Mouse (Mus musculus): ENCODE measurements around the gene Dop1a. TPM values are rescaled to one million over a fixed set of nuclear protein-coding genes. Genes with fewer than 3 reads are reported as not detected.
"Not testable (repeated sequence)": the region's sequence is repeated elsewhere in the genome, so short reads cannot be mapped to it uniquely, and the experiment has no call there.

Gene Dop1a
- polyA plus RNA-seq, 1 experiment from 2014 or later, result 16.9 TPM

- DNase-seq (ENCODE audit: low spot score), result no peak
Observed at GRCm38 (mm10) chr9:86573616-86574303, 106.8 kb downstream of the Dop1a start.

- DNase-seq (ENCODE audit: low spot score), result no peak
Observed at GRCm38 (mm10) chr9:86575178-86575577, 108.2 kb downstream of the Dop1a start.

GRCm38 (mm10) chr9:86579657-86580056 lies 112.7 kb downstream of the Dop1a start:
- DNase-seq (ENCODE audit: low spot score), result peak; percentile 25

GRCm38 (mm10) chr9:86583740-86584139 lies 116.8 kb downstream of the Dop1a start:
- peak; percentile 71 for DNase-seq (ENCODE audit: low spot score)

- no peak for DNase-seq (ENCODE audit: low spot score)
Observed at GRCm38 (mm10) chr9:86587019-86587795, 120.3 kb downstream of the Dop1a start.

- peak; percentile 45 for DNase-seq (ENCODE audit: low spot score)
Observed at GRCm38 (mm10) chr9:86592676-86593668, 126.0 kb downstream of the Dop1a start.

- DNase-seq (ENCODE audit: low spot score), result not testable (repeated sequence)
Observed at GRCm38 (mm10) chr9:86594357-86594767, 127.4 kb downstream of the Dop1a start.

GRCm38 (mm10) chr9:86596983-86597382 lies 130.0 kb downstream of the Dop1a start:
- DNase-seq (ENCODE audit: low spot score), result not testable (repeated sequence)

GRCm38 (mm10) chr9:86599723-86600303 lies 132.9 kb downstream of the Dop1a start:
- no peak for DNase-seq (ENCODE audit: low spot score)

Other genes with a start within 250 kb of the Dop1a start
- 7.1 and 7.2 TPM in 2 replicates for gene Ube2cbp, start 2.2 kb upstream of the Dop1a start, polyA plus RNA-seq (2015; fragmentation: Nextera tagmentation; extraction: Ambion mirVana)
- 20.7 and 23.0 TPM in 2 replicates for gene Pgm3, start 104.7 kb downstream of the Dop1a start, polyA plus RNA-seq (2015; fragmentation: Nextera tagmentation; extraction: Ambion mirVana)
- 6.2 and 7.3 TPM in 2 replicates for gene Rwdd2a, start 104.8 kb downstream of the Dop1a start, polyA plus RNA-seq (2015; fragmentation: Nextera tagmentation; extraction: Ambion mirVana)
- 8.8 and 10.0 TPM in 2 replicates for gene Me1, start 228.8 kb downstream of the Dop1a start, polyA plus RNA-seq (2015; fragmentation: Nextera tagmentation; extraction: Ambion mirVana)